Mouse (Mus musculus) heart, postnatal 0 days (tissue): ENCODE results near the gene Zfp800. TPM values are rescaled to one million over a fixed set of nuclear protein-coding genes. Genes with fewer than 3 reads are reported as not detected.

Experiments used
- ATAC-seq: fragments of 200-750 bp; cut with Nextera tagmentation; 2 replicates; pipeline ENCODE4 v1.8.0; 2017; ENCODE audit warnings: low read depth, moderate number of reproducible peaks, moderate library complexity; ENCODE audit not compliant: insufficient read depth
- DNase-seq: peaks from one replicate; pipeline ENCODE4 v3.0.0-alpha.2; 2016; ENCODE audit warnings: low spot score
- H3K27ac ChIP-seq: fragments of 300-500 bp; sonication (generic); 2 replicates; pipeline ENCODE4 v1.5.1; 2014; ENCODE audit warnings: low read depth, mild to moderate bottlenecking
- H3K27me3 ChIP-seq: fragments of 300-500 bp; sonication (generic); 2 replicates; pipeline ENCODE4 v1.6.1; 2014; ENCODE audit warnings: low read length, mixed read lengths; ENCODE audit not compliant: control insufficient read depth, insufficient read depth
- H3K36me3 ChIP-seq: fragments of 300-500 bp; sonication (generic); replicated peaks from 2 replicates; pipeline ENCODE4 v1.6.1; 2014; ENCODE audit warnings: low read length, mixed read lengths; ENCODE audit not compliant: control insufficient read depth, insufficient read depth
- H3K4me1 ChIP-seq: fragments of 300-500 bp; sonication (generic); 2 replicates; pipeline ENCODE4 v1.6.1; 2014; ENCODE audit warnings: antibody characterized with exemption; ENCODE audit not compliant: control insufficient read depth, insufficient read depth
- H3K4me2 ChIP-seq: fragments of 300-500 bp; sonication (generic); 2 replicates; pipeline ENCODE4 v1.6.1; 2014; ENCODE audit warnings: low read depth, mild to moderate bottlenecking, low read length, moderate library complexity
- H3K4me3 ChIP-seq: fragments of 300-500 bp; sonication (generic); 2 replicates; pipeline ENCODE4 v1.5.1; 2014; ENCODE audit warnings: low read depth, low read length
- H3K9ac ChIP-seq: fragments of 300-500 bp; sonication (generic); replicated peaks from 2 replicates; pipeline ENCODE4 v1.6.1; 2014; ENCODE audit warnings: low read depth, low read length, mixed read lengths
- H3K9me3 ChIP-seq: fragments of 300-500 bp; sonication (generic); replicated peaks from 2 replicates; pipeline ENCODE4 v1.6.1; 2016; ENCODE audit warnings: low read length; ENCODE audit not compliant: control insufficient read depth
- CTCF ChIP-seq: IDR thresholded peaks from 2 replicates; pipeline ENCODE4 v1.5.1; 2016; ENCODE audit warnings: antibody characterized with exemption, control low read depth, low read depth
- EP300 ChIP-seq: IDR thresholded peaks from 2 replicates; pipeline ENCODE4 v1.6.1; 2016; ENCODE audit warnings: antibody characterized with exemption, low read depth
- WGBS: fragments of 180-500 bp; shearing (Covaris S2); extraction: QIAGEN DNeasy Blood & Tissue Kit; methylation state at CpG from one replicate; pipeline ENCODE4 v1.1.7; 2014; 5-methylcytosine and 5-hydroxymethylcytosine counted together
- polyA plus RNA-seq: library from polyadenylated mRNA; unstranded; fragments of >200 nt; fragmentation: Nextera tagmentation; extraction: Ambion mirVana; gene quantifications from 2 replicates; pipeline ENCODE4 v1.2.1, GENCODE M21; 2015
- total RNA-seq: library from RNA; depleted of rRNA; stranded (reverse); fragments of >200 nt; gene quantifications from 2 replicates; pipeline ENCODE4 v1.2.3, GENCODE M21; 2014; ENCODE audit warnings: low replicate concordance

Zfp800 gene
- total and polyA plus RNA-seq, 2 experiments from 2014 or later, result 11.0 to 18.6 TPM

DNA sequence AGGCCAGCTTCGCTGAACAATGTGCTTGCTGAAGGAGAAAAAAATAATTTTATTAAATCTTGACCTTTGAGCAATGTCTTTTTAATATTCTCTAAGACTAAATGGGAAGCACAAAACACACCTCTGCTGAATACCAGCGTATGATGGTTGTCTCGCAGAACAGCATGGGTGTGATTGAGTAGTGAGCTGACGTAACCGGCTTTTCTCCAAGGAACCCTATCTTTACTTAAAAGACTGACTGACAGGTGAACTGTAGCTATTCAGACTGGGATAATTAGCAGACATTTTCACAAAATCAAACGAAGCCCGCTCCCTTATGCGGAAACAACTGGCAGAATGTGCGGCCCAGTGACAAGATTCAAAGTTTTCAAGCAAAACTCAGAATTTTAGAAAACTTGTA lies 30.2 kb downstream of the Zfp800 start:
- no peaks in the 10 kb centered on the region for H3K27me3 ChIP-seq
- ATAC-seq (no peak), DNase-seq (no peak)
- WGBS, result 87% methylated on average over 9 of the region's 9 CpGs
- no peak overlapping the region for H3K4me2 ChIP-seq
- no peaks in the 10 kb centered on the region for H3K9me3 ChIP-seq
- H3K9ac ChIP-seq, result no peak overlapping the region
- H3K36me3 ChIP-seq, result no peaks in the 10 kb centered on the region
- TF ChIP-seq CTCF, result no peak
- TF ChIP-seq EP300, result no peak
- H3K4me1 ChIP-seq, result no peaks in the 10 kb centered on the region
- H3K4me3 ChIP-seq, result no peak overlapping the region
- no peak overlapping the region for H3K27ac ChIP-seq

DNA sequence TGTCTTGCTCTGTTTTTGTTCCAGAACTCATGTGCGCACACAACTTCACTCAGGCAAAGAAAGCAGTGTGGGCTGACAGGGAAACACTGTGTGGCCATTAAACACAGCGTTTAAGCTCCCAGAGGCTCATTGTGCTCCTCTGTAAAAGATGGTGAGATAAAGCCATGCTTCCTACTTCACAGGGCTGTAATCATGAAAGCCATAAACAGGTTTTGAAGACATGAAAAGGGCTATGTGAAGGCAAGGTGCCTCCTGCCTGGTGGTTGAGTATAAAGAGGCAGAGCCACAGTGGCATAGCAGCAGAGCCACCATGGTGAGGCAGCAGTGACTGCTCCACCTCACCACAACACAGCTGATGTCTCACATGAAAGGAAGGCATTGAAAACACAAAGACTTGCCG lies 46.7 kb downstream of the Zfp800 start:
- Histone ChIP-seq H3K27me3 (no peaks in the 10 kb centered on the region), H3K27ac (no peak overlapping the region), H3K4me3 (no peak overlapping the region), H3K4me2 (no peak overlapping the region), H3K36me3 (no peaks in the 10 kb centered on the region), H3K4me1 (no peaks in the 10 kb centered on the region), H3K9ac (no peak overlapping the region), H3K9me3 (no peaks in the 10 kb centered on the region)
- 74% methylated on average over 3 of the region's 3 CpGs for WGBS
- ATAC-seq (no peak), DNase-seq (no peak)
- no peak for TF ChIP-seq CTCF
- TF ChIP-seq EP300, result no peak

- Histone ChIP-seq H3K4me1 (no peaks in the 10 kb centered on the region), H3K27me3 (no peaks in the 10 kb centered on the region), H3K9ac (no peak overlapping the region), H3K36me3 (no peaks in the 10 kb centered on the region), H3K9me3 (no peaks in the 10 kb centered on the region), H3K4me2 (no peak overlapping the region), H3K4me3 (no peak overlapping the region), H3K27ac (no peak overlapping the region)
- DNase-seq (no peak), ATAC-seq (no peak)
- TF ChIP-seq EP300, result no peak
- no peak for TF ChIP-seq CTCF
These were observed 52.1 kb downstream of the Zfp800 start for GRCm38 (mm10) chr6:28345677-28346076.

- Histone ChIP-seq H3K27me3 (no peaks in the 10 kb centered on the region), H3K4me1 (no peaks in the 10 kb centered on the region), H3K4me3 (no peak overlapping the region), H3K9me3 (no peaks in the 10 kb centered on the region), H3K4me2 (no peak overlapping the region), H3K36me3 (no peaks in the 10 kb centered on the region), H3K27ac (no peak overlapping the region), H3K9ac (no peak overlapping the region)
- no peak for TF ChIP-seq CTCF
- TF ChIP-seq EP300, result no peak
- ATAC-seq (no peak), DNase-seq (no peak)
- WGBS, result 54% methylated on average over 7 of the region's 7 CpGs
These were observed 52.6 kb downstream of the Zfp800 start for GRCm38 (mm10) chr6:28345181-28345580.

DNA sequence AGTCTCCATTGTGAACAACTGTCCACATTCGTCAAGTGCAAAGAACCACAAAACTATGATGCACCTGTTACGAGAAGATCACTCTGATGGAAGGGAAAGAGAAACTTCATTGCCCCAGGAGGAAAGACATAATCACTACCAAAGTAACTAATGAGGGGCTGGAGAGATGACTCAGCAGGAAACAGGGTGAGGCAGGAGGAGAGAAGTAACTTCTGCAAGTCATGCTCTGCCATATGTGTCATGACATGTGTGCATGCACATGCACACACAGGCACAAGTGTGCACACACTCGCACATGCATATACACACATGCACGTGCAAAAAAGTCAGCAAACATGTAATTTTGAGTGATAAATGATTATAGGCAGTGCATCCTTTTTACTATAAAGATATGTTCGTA lies 54.9 kb downstream of the Zfp800 start:
- H3K4me1 ChIP-seq, result no peaks in the 10 kb centered on the region
- H3K27me3 ChIP-seq, result no peaks in the 10 kb centered on the region
- no peaks in the 10 kb centered on the region for H3K36me3 ChIP-seq
- H3K9me3 ChIP-seq, result no peaks in the 10 kb centered on the region
- 69% methylated on average over 5 of the region's 5 CpGs for WGBS
- no peak for ATAC-seq
- no peak overlapping the region for H3K4me2 ChIP-seq
- TF ChIP-seq EP300 (no peak), CTCF (no peak)
- H3K4me3 ChIP-seq, result no peak overlapping the region
- H3K27ac ChIP-seq, result no peak overlapping the region
- H3K9ac ChIP-seq, result no peak overlapping the region
- no peak for DNase-seq

- no peaks in the 10 kb centered on the region for H3K9me3 ChIP-seq
- no peak for ATAC-seq
- no peaks in the 10 kb centered on the region for H3K27me3 ChIP-seq
- H3K27ac ChIP-seq, result no peak overlapping the region
- no peak overlapping the region for H3K4me2 ChIP-seq
- TF ChIP-seq EP300 (no peak), CTCF (no peak)
- no peak overlapping the region for H3K4me3 ChIP-seq
- no peaks in the 10 kb centered on the region for H3K4me1 ChIP-seq
- 82% methylated on average over 4 of the region's 4 CpGs for WGBS
- H3K9ac ChIP-seq, result no peak overlapping the region
- H3K36me3 ChIP-seq, result no peaks in the 10 kb centered on the region
- no peak for DNase-seq
These were observed 56.6 kb downstream of the Zfp800 start for GRCm38 (mm10) chr6:28341174-28341573.
